Mouse (Mus musculus) small intestine, adult 2 months (tissue): ENCODE results near the gene Cdx4.

Experiments
- CTCF ChIP-seq: fragments of 200-500 bp; IDR thresholded peaks from 2 replicates; pipeline ENCODE4 v1.5.1; 2012; ENCODE audit warnings: low read depth, mild to moderate bottlenecking, control low read depth, inconsistent platforms, low read length, moderate library complexity, mixed read lengths; ENCODE audit not compliant: insufficient replicate concordance, insufficient read length; ENCODE audit errors: extremely low read depth
- POLR2A ChIP-seq: fragments of 200-500 bp; IDR thresholded peaks from 2 replicates; pipeline ENCODE4 v1.6.1; 2012; ENCODE audit warnings: low read depth, mild to moderate bottlenecking, control low read depth, inconsistent platforms, low read length, moderate library complexity

DNA sequence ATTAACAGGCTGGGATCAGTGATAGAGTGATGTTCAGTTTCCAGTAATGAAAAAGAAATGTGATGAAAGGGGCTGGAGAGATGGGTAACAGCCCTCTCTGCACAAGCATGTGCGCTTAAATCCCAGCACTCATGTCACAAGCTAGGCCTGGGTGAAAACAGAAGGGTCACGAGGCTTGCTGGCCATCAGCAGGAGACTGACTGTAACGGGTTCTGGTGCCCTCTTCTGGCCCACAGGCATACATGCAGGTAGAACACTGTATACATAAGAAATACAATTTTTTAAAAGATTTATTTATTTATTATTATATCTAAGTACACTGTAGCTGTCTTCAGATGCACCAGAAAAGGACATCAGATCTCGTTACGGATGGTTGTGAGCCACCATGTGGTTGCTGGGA, 53.1 kb downstream of the Cdx4 start:
- peak; percentile 20; the same call in 1 of the 2 replicates for TF ChIP-seq CTCF
- TF ChIP-seq POLR2A = no peak
